Mouse (Mus musculus) megakaryocyte, embryonic 14.5 days (primary cell): ENCODE data around the gene Ifi213.
"Not testable (repeated sequence)": the region's sequence is repeated elsewhere in the genome, so short reads cannot be mapped to it uniquely, and the experiment has no call there.

Experiments
- FLI1 ChIP-seq: IDR thresholded peaks from 2 replicates; pipeline ENCODE4 v1.6.1; 2012; ENCODE audit warnings: low read length, inconsistent platforms, mixed read lengths
- GATA1 ChIP-seq: IDR thresholded peaks from 3 replicates; pipeline ENCODE4 v1.6.1; 2012; ENCODE audit warnings: mixed read lengths, low read length, inconsistent platforms, borderline replicate concordance

DNA sequence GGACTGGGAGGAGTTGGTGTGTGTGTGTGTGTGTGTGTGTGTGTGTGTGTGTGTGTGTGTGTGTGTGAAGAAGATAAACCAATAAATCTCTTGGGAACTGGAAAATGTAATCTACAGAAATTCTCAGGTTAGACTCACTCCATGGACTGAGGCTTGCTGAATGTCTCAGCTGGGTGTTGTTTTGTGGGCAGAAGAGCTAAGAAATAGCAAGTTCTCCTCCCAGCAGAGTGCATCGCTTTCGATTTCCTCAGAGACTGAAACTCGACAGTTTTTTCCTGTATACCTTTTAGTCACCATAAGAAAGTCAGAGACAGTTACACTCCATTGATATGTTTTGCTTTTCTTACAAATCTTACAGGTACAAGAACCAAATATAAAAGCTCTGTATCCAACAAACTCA lies 63.3 kb downstream of the Ifi213 start, which contains the start of gene Ifi214:
- TF ChIP-seq GATA1, FLI1: not testable (repeated sequence)
